Mouse (Mus musculus): Measurements from ENCODE around the gene Clec3a. TPM values are rescaled to one million over a fixed set of nuclear protein-coding genes. Genes with fewer than 3 reads are reported as not detected.

Clec3a gene
- polyA plus RNA-seq, 1 experiment from 2014 or later = not detected

- TF ChIP-seq CTCF (IDR thresholded peaks at IDR 0.05; ENCODE audit: low read depth) = no peak
- H3K27ac ChIP-seq (ENCODE audit: low read depth) = no peak overlapping the region
- no peak overlapping the region for H3K4me2 ChIP-seq
- no peak for ATAC-seq (ENCODE audit: insufficient read depth)
- DNase-seq = no peak
- H3K4me1 ChIP-seq (ENCODE audit: insufficient read depth) = no peaks in the 10 kb centered on the region
- no peak overlapping the region for H3K4me3 ChIP-seq (ENCODE audit: low read depth, low read length)
- H3K9ac ChIP-seq = no peak overlapping the region
- WGBS = 91% methylated on average over 5 of the region's 5 CpGs
- no peaks in the 10 kb centered on the region for H3K9me3 ChIP-seq (ENCODE audit: low read depth, low read length)
- H3K36me3 ChIP-seq (ENCODE audit: insufficient read depth) = no peaks in the 10 kb centered on the region
- no peaks in the 10 kb centered on the region for H3K27me3 ChIP-seq (ENCODE audit: insufficient read depth, low read length)
These were observed 18.6 kb upstream of the Clec3a start for GRCm38 (mm10) chr8:114399273-114399672.

GRCm38 (mm10) chr8:114401679-114402078 lies 16.2 kb upstream of the Clec3a start:
- Histone ChIP-seq H3K36me3 (ENCODE audit: insufficient read depth) (no peaks in the 10 kb centered on the region), H3K27ac (ENCODE audit: low read depth) (no peak overlapping the region), H3K4me2 (no peak overlapping the region), H3K27me3 (ENCODE audit: insufficient read depth, low read length) (no peaks in the 10 kb centered on the region), H3K9me3 (ENCODE audit: low read depth, low read length) (no peaks in the 10 kb centered on the region), H3K4me3 (ENCODE audit: low read depth, low read length) (no peak overlapping the region), H3K9ac (no peak overlapping the region), H3K4me1 (ENCODE audit: insufficient read depth) (no peaks in the 10 kb centered on the region)
- no peak for TF ChIP-seq CTCF (IDR thresholded peaks at IDR 0.05; ENCODE audit: low read depth)
- ATAC-seq (ENCODE audit: insufficient read depth) = no peak
- no peak for DNase-seq
- 53% methylated on average over 7 of the region's 7 CpGs for WGBS

GRCm38 (mm10) chr8:114411421-114411820 lies 6.5 kb upstream of the Clec3a start:
- TF ChIP-seq CTCF (IDR thresholded peaks at IDR 0.05; ENCODE audit: low read depth) = no peak
- no peaks in the 10 kb centered on the region for H3K36me3 ChIP-seq (ENCODE audit: insufficient read depth)
- WGBS = 69% methylated on average over 3 of the region's 3 CpGs

GRCm38 (mm10) chr8:114418486-114418885 lies 600 bp downstream of the Clec3a start:
- TF ChIP-seq CTCF (IDR thresholded peaks at IDR 0.05; ENCODE audit: low read depth) = no peak

More at GRCm38 (mm10) chr8:114411421-114411820, 6.5 kb upstream of the Clec3a start:
- Histone ChIP-seq H3K27me3 (ENCODE audit: insufficient read depth, low read length) (no peaks in the 10 kb centered on the region), H3K4me3 (ENCODE audit: low read depth, low read length) (no peak overlapping the region), H3K4me2 (no peak overlapping the region), H3K9me3 (ENCODE audit: low read depth, low read length) (no peaks in the 10 kb centered on the region), H3K4me1 (ENCODE audit: insufficient read depth) (no peaks in the 10 kb centered on the region), H3K9ac (no peak overlapping the region), H3K27ac (ENCODE audit: low read depth) (no peak overlapping the region)
- ATAC-seq (ENCODE audit: insufficient read depth) = no peak
- no peak for DNase-seq

GRCm38 (mm10) chr8:114418904-114419303 lies 1.0 kb downstream of the Clec3a start:
- no peak for ATAC-seq (ENCODE audit: insufficient read depth)
- Histone ChIP-seq H3K9me3 (ENCODE audit: low read depth, low read length) (no peaks in the 10 kb centered on the region), H3K9ac (no peak overlapping the region), H3K36me3 (ENCODE audit: insufficient read depth) (no peaks in the 10 kb centered on the region), H3K4me1 (ENCODE audit: insufficient read depth) (no peaks in the 10 kb centered on the region), H3K27me3 (ENCODE audit: insufficient read depth, low read length) (no peaks in the 10 kb centered on the region), H3K4me2 (no peak overlapping the region), H3K27ac (ENCODE audit: low read depth) (no peak overlapping the region), H3K4me3 (ENCODE audit: low read depth, low read length) (no peak overlapping the region)
- DNase-seq = peak; percentile 13
- TF ChIP-seq CTCF (IDR thresholded peaks at IDR 0.05; ENCODE audit: low read depth) = no peak
- WGBS = 49% methylated on average over 6 of the region's 6 CpGs

More at GRCm38 (mm10) chr8:114418486-114418885, 600 bp downstream of the Clec3a start:
- Histone ChIP-seq H3K4me2 (no peak overlapping the region), H3K4me3 (ENCODE audit: low read depth, low read length) (no peak overlapping the region), H3K27me3 (ENCODE audit: insufficient read depth, low read length) (no peaks in the 10 kb centered on the region), H3K9ac (no peak overlapping the region), H3K4me1 (ENCODE audit: insufficient read depth) (no peaks in the 10 kb centered on the region), H3K27ac (ENCODE audit: low read depth) (no peak overlapping the region), H3K36me3 (ENCODE audit: insufficient read depth) (no peaks in the 10 kb centered on the region), H3K9me3 (ENCODE audit: low read depth, low read length) (no peaks in the 10 kb centered on the region)
- ATAC-seq (ENCODE audit: insufficient read depth) (no peak), DNase-seq (no peak)
- WGBS = 76% methylated on average over 5 of the region's 5 CpGs

GRCm38 (mm10) chr8:114421544-114421943 lies 3.7 kb downstream of the Clec3a start:
- WGBS = 65% methylated on average over 4 of the region's 4 CpGs
- no peaks in the 10 kb centered on the region for H3K9me3 ChIP-seq (ENCODE audit: low read depth, low read length)
- no peak for ATAC-seq (ENCODE audit: insufficient read depth)
- no peak overlapping the region for H3K27ac ChIP-seq (ENCODE audit: low read depth)
- no peaks in the 10 kb centered on the region for H3K27me3 ChIP-seq (ENCODE audit: insufficient read depth, low read length)
- TF ChIP-seq CTCF (IDR thresholded peaks at IDR 0.05; ENCODE audit: low read depth) = no peak
- H3K4me3 ChIP-seq (ENCODE audit: low read depth, low read length) = no peak overlapping the region
- H3K36me3 ChIP-seq (ENCODE audit: insufficient read depth) = no peaks in the 10 kb centered on the region
- H3K4me1 ChIP-seq (ENCODE audit: insufficient read depth) = no peaks in the 10 kb centered on the region
- no peak overlapping the region for H3K4me2 ChIP-seq
- DNase-seq = no peak
- H3K9ac ChIP-seq = no peak overlapping the region

GRCm38 (mm10) chr8:114438236-114438635 lies 20.4 kb downstream of the Clec3a start:
- Histone ChIP-seq H3K36me3 (ENCODE audit: insufficient read depth) (no peaks in the 10 kb centered on the region), H3K9ac (no peak overlapping the region), H3K27ac (ENCODE audit: low read depth) (no peak overlapping the region), H3K4me2 (no peak overlapping the region), H3K4me1 (ENCODE audit: insufficient read depth) (peaks cover 7% of the 10 kb centered on the region), H3K27me3 (ENCODE audit: insufficient read depth, low read length) (no peaks in the 10 kb centered on the region), H3K9me3 (ENCODE audit: low read depth, low read length) (no peaks in the 10 kb centered on the region), H3K4me3 (ENCODE audit: low read depth, low read length) (no peak overlapping the region)
- DNase-seq (peak; percentile 86), ATAC-seq (ENCODE audit: insufficient read depth) (no peak)
- peak; percentile 85 for TF ChIP-seq CTCF (IDR thresholded peaks at IDR 0.05; ENCODE audit: low read depth)
- WGBS = 11% methylated on average over 6 of the region's 6 CpGs
